Mouse (Mus musculus) spleen, postnatal 36 days (tissue): ENCODE results near the gene Pigl.
A peak's percentile ranks its signal among the peaks of the same experiment; 100 is the strongest.
"Not testable (repeated sequence)": the region's sequence is repeated elsewhere in the genome, so short reads cannot be mapped to it uniquely, and the experiment has no call there.

ENCODE experiments used
- DNase-seq, 2 experiments: peaks; one replicate each; pipeline ENCODE4 v3.0.0; 2022; ENCODE audit warnings: low spot score in 2 of 2, mixed read lengths in 1 of 2

Pigl gene

DNA sequence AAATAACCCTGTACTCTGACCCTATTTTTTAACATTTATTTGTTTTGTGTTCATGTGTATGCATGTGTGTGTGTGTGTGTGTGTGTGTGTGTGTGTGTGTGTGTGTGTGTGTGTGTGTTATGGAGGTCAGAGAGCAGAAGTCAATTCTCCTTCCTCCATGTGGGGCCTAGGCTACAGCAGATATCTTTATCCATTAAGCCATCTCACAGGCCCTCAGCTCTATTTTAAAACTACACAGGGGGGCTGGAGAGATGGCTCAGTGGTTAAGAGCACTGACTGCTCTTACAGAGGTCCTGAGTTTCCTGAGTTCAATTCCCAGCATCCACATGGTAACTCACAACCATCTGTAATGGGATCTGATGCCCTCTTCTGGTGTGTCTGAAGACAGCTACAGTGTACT lies 9.0 kb downstream of the Pigl start:
- not testable (repeated sequence) for DNase-seq

GRCm38 (mm10) chr11:62470451-62470850 lies 12.2 kb downstream of the Pigl start:
- DNase-seq = peak in 1 of 2 experiments; percentile 11

GRCm38 (mm10) chr11:62473516-62473915 lies 15.3 kb downstream of the Pigl start:
- DNase-seq = no peak

DNA sequence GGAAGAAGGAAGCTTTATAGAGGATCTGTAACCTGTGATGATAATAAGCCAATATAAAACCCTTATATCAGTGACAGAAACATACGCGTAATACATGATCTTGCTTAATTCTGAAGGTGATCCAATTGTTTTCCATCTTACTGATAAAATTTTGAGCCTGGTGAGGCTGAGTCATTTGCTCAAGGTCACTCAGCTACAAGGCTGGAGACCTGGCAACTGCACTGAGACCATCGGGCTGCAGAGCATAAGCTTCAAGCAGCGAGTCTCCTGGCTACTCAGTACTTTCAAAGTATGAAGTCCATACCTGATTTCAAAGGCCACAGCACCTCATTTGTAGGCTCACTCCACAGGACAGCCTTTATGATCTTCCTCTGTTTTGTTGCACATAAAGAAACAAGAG lies 17.9 kb downstream of the Pigl start:
- no peak for DNase-seq

DNA sequence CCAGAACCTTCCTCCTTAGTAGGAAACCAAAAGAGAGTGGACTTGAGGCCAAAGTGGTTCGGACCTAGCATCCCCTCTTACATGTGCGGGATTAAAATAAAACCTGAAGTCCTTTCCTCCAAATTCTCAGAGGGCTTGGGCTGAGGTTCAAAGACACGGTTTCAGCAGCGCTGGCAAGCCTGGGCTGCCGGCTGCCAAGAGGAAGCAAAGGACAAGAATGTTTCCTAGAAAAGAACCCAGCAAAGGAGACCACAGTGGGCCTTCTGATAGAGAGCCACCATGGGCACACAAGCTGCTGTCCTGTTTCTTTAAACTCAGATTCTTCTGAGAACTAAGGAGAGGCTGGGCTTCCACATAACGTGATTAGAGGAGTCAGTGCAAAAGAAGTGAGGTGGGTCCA lies 20.7 kb downstream of the Pigl start:
- DNase-seq = no peak

GRCm38 (mm10) chr11:62479581-62479980 lies 21.3 kb downstream of the Pigl start:
- no peak for DNase-seq

DNA sequence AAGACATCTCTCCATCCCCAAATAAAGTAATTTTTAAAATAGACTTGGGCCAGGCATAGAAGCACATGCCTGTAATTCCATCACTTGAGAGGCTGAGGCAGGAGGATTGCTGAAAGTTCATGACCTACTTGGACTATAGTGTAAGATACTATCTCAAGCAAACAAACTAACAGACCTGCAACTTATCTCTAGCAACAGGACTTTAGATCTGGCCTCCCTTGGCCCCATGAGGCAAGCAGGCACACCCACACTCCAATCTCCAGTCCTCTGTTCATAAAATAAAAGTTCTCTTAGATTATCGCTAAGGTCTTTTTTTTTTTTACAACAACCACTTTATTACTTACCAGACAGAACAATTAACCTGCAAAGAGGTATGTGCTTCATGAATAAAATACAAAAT lies 28.7 kb downstream of the Pigl start:
- DNase-seq = no peak

DNA sequence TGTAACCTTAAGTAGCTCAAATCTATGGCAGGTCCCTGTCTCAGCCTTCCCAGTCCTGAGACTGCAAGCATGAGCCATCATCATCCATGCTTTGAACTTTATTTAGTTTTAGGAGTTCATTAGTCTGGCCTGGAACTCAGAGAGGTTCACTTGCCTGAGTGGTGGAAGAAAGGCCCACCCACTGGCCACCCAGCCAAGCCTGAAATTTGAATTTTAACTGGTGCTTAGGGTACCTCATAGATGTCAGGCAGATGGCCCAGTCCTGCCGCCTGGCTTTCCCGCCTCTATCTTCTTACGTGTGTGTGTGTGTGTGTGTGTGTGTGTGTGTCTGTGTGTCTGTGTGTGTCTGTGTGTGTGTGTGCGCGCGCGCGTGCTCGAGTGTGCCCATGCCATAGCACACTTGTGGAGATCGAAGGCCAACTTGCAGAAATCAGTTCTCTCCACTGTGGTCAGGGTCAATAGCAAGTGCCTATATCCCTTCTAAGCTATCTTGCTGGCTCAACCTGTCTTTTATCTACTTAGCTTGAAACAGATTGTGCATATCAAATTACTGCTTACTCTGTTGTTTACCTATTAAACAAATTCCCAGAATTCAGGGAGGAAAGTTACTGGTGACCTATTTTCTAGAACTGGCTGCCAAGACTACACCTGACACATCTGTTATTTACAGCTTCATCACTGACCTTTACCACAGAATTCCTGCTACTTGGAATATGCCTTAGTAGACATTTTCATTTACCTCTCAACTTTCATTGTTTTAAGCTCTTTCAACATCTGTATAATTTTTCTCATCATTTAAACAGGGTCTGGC lies 29.5 kb downstream of the Pigl start:
- no peak for DNase-seq

- DNase-seq = no peak
Measured at GRCm38 (mm10) chr11:62493701-62494100, 35.4 kb downstream of the Pigl start.

DNA sequence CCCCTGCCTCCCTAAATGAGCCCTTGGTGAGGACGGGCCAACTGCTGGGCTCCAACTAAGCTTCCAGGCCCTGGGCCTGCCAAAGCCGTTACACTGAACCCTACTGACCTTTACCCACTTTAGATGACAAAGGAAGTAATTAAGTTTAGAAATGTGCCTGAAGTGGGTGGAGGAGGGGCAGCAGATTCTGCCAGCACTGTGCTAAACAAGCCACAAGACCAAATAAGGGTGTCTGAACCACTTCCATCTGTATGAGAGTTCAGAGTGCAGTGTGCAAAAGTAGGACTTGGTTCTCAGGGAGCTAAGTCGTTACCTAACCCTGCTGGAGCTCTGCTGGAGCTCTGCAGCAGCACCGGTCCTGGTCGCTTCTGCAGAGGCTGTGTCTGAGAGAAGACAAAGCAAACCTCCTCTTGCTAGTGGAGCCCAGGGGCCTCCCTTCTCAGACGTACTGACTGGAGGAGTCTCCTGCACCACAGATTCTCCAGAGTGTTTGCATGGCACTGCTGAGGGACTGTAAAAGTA lies 36.6 kb downstream of the Pigl start:
- DNase-seq = peak; percentile 58 to 71

DNA sequence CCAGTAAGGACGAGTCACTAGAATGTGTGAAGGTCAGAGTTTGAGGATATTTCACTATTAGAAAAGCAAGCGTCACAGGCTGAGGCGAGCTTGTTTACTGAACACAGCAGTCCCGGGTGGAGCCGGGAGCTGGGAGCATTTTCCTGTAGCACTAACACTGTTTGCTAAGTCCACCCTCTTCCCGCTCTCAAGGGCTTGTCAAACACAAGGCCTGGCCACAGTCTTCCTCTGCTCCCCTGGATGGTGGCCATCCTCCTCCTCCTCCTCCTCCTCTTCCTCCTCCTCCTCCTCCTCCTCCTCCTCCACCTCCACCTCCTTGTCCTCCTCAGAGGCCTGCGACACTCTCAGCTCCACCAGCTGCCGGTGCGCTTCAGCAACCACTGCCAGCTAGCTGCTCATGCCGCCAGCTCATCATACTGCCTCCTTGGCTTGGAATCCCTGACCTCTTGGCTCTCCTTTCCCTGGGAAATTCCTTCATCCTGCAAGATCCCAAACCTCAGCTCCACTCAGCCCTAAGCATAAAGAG lies 37.1 kb downstream of the Pigl start:
- DNase-seq = peak in 1 of 2 experiments; percentile 14

GRCm38 (mm10) chr11:62496151-62496715 lies 38.0 kb downstream of the Pigl start:
- peak; percentile 13 to 27 for DNase-seq

DNA sequence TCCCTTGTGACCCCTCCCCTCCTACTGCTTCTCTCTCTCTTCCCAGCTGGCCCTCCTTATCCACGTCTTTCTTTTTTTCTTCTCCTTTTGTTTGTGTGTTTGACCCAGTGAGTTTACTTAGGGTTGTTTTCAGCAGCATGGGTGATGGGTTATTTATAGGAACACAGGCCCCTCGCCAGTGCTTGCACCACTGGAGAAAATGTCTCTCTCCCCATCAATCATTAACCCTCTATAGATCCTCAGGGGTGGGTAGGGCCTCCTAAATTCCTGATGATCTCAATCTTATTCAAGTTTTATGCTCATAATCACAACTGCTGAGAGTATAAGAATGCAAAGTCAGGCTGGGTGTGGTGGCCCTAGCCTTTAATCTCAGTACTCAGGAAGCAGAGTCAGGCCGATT lies 38.9 kb downstream of the Pigl start:
- DNase-seq = no peak

GRCm38 (mm10) chr11:62498802-62499201 lies 40.5 kb downstream of the Pigl start:
- DNase-seq = no peak

GRCm38 (mm10) chr11:62500529-62500928 lies 42.3 kb downstream of the Pigl start:
- DNase-seq = no peak

DNA sequence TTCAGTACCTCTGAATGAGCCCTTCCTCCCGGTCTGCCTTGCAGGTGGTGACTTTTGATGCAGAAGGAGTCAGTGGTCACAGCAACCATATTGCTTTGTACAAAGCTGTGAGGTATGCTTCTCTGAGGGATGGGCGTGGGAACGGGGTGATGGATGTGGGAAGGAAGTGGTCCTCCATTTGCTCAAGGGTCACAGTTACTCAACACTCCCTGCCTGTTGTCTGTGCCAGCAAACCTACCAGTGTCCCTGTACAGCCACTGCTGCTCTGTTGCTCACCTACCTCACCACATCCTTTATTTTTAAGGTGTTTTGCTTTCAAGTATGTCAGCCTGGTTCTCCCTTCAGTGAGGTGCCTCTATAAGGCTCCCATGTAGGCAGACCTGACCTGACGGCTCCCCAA lies 49.4 kb downstream of the Pigl start:
- no peak for DNase-seq

- not testable (repeated sequence) for DNase-seq
Measured at GRCm38 (mm10) chr11:62508365-62508764, 50.1 kb downstream of the Pigl start.

GRCm38 (mm10) chr11:62508816-62509215 lies 50.6 kb downstream of the Pigl start:
- not testable (repeated sequence) for DNase-seq

DNA sequence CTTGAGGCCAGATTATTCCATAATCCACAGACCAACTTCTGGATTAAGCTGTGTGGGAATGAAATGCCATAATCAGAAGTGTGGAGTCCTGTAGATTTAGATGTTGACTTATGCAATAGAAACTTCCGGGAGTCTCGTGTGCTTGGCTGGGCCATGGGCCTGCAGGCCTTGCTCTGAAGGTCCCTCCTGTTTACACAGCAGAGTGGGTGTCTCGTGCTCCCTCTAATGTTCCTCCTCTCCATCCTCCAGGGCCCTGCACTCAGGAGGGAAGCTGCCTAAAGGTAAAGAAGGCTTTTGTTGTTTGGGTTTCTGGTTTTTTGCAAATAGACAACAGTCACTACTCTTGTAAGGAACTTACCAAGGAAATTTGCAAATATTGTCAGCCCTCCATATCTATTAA lies 51.3 kb downstream of the Pigl start:
- no peak for DNase-seq

DNA sequence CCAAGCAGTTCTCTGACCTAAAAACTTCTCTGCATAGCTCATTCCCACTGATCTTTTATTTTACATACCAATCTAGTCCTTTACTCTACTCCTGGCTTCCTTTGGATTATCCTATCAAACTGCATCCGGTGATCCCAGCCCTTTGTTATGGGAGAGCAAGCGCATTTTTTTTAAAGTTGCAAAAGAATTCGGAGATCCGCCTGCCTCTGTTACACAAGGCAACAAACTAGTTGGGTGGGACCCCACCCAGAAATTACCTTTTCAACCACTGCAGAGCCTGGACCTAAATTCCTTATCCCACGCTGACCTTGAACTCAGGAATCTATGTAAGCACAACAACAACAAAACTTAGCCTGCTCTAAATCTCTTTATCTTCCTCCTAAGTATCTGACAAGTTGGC lies 52.7 kb downstream of the Pigl start:
- DNase-seq = no peak

GRCm38 (mm10) chr11:62511444-62512202 lies 53.4 kb downstream of the Pigl start:
- DNase-seq = peak in 1 of 2 experiments; percentile 5

- no peak for DNase-seq
Measured at GRCm38 (mm10) chr11:62512529-62513080, 54.3 kb downstream of the Pigl start.
